9 mouse cellular contexts compared by ENCODE assay signal in the genomic region with DNA sequence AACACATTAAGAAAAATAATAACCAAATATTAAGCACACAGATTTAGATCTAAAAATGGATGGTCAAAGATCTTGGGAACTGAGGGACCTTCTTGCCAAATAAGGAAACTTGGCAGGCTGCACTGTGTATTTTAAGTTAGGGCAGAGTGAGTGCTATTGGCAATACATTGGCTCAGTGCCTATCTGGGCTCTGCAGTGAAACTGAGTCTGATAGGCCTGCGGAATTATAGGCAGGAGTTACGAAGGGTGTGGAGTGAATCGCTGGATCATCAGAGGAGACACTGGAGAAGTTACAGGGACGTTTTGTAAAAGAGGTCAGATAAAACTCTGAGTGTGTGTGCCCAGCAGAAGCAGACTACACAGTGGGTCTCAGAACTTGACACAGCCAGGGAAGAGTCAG. TPM values are rescaled to one million over a fixed set of nuclear protein-coding genes. Genes with fewer than 3 reads are reported as not detected.
A peak's percentile ranks its signal among the peaks of the same experiment; 100 is the strongest.
DNase-seq lines count a peak whose midpoint lies in the region; ATAC-seq and TF ChIP-seq lines count a peak whose summit lies in the region.
"Had no signal": no experiment of that assay in that cellular context is flagged by ENCODE, and none has a peak within 500 bp of the region (broad histone marks: within the 10 kb centered on the region; RNA-seq: fewer than 3 reads in every experiment).

No protein-coding gene starts in this region.

- peak overlapping the region; percentile 46 for H3K4me2 ChIP-seq in intestine, postnatal 0 days (replicated peaks; ENCODE audit: low read depth)

- no peak overlapping the region for H3K4me3 ChIP-seq in intestine, postnatal 0 days (ENCODE audit: low read depth, low read length)

- DNase-seq in heart, adult 18-20 months, result peak; percentile 50 to 64
- DNase-seq in heart, postnatal 36 days, result no peak
- peak; percentile 86 for DNase-seq in c-Kit-positive CD71-positive TER-119-negative erythroid progenitor cells, embryonic 14.5 days (ENCODE audit: low read depth)
- DNase-seq in naive thymus-derived CD4-positive, alpha-beta T cell, adult 2 months (ENCODE audit: low read depth), result peak; percentile 14
- DNase-seq in layer of hippocampus, postnatal 14 days (ENCODE audit: low spot score in 2 of 2), result no peak
- no peak for DNase-seq in gastrocnemius, adult 18-20 months (ENCODE audit: low spot score)

- no peaks in the 10 kb centered on the region for H3K36me3 ChIP-seq in intestine, postnatal 0 days (ENCODE audit: control insufficient read depth, insufficient read depth)

- H3K9me3 ChIP-seq in intestine, postnatal 0 days (ENCODE audit: control insufficient read depth), result no peaks in the 10 kb centered on the region

- ATAC-seq in intestine, postnatal 0 days, result no peak
- no peak for ATAC-seq in cerebellum, adult (ENCODE audit: insufficient number of reproducible peaks, low FRiP score, low TSS enrichment)
- ATAC-seq: Patski had no signal

- no peak overlapping the region for H3K27ac ChIP-seq in intestine, postnatal 0 days (ENCODE audit: low read depth, low read length)

- no peak for TF ChIP-seq CTCF in intestine, postnatal 0 days (IDR thresholded peaks at IDR 0.05; ENCODE audit: low read depth)

- intact Hi-C loops in heart, postnatal 36 days (cut with DNase I), result no loop called here

- 17% methylated on average over 4 of the region's 4 CpGs for WGBS in intestine, postnatal 0 days

- no peak overlapping the region for H3K9ac ChIP-seq in intestine, postnatal 0 days (ENCODE audit: low read depth, low read length)

- no peaks in the 10 kb centered on the region for H3K27me3 ChIP-seq in intestine, postnatal 0 days (replicated peaks; ENCODE audit: control insufficient read depth, insufficient read depth, low read length)
- H3K27me3 ChIP-seq: Patski had no signal

- 0 out of 2 replicates have a peak, but pooled peaks cover 8% of the 10 kb centered on the region for H3K4me1 ChIP-seq in intestine, postnatal 0 days (replicated peaks; ENCODE audit: control insufficient read depth, insufficient read depth, low read length)

RNA-seq across cellular contexts. Expression of gene Map3k20, which starts 1.7 kb away (rescaled TPM):
- 100 to 1,000 TPM; 270 to 291 TPM for total RNA-seq in heart, adult 18-20 months (2021)
- total RNA-seq in heart, postnatal 36 days (2021), result 100 to 1,000 TPM; 286 to 292 TPM
- polyA plus RNA-seq in intestine, postnatal 0 days (2015; fragmentation: Nextera tagmentation; extraction: Ambion mirVana), result 9.0 and 9.6 TPM in 2 replicates
- 10 to 100 TPM; 16.7 to 18.2 TPM for total RNA-seq in layer of hippocampus, postnatal 14 days (2021)
- 100 to 1,000 TPM; 335 to 441 TPM for total RNA-seq in gastrocnemius, adult 18-20 months (2021)

Comparison
In these comparisons a context has a peak if more than half of its experiments do, and no peak if none do; other contexts are left out.
1. DNase-seq: peak in heart, adult 18-20 months (2 of 2), c-Kit-positive CD71-positive TER-119-negative erythroid progenitor cells, embryonic 14.5 days (single experiment) and naive thymus-derived CD4-positive, alpha-beta T cell, adult 2 months (single experiment); none in heart, postnatal 36 days (0 of 2), layer of hippocampus, postnatal 14 days (0 of 2) and gastrocnemius, adult 18-20 months (single experiment).
2. RNA of gene Map3k20, which starts 1.7 kb away (total RNA-seq): 335 to 441 TPM in gastrocnemius, adult 18-20 months, 286 to 292 TPM in heart, postnatal 36 days and 270 to 291 TPM in heart, adult 18-20 months; 16.7 to 18.2 TPM in layer of hippocampus, postnatal 14 days; every median in the first group is over 10 times any median in the second.